Mouse (Mus musculus) monocyte, adult 5-6 weeks (primary cell): ENCODE data around the gene Rin3. TPM values are rescaled to one million over a fixed set of nuclear protein-coding genes. Genes with fewer than 3 reads are reported as not detected.

Experiments used
- ATAC-seq: fragments of 153-309, 156-312 bp; replicated peaks from 2 replicates; pipeline ENCODE4 v1.8.0; 2017; ENCODE audit warnings: mild to moderate bottlenecking; ENCODE audit not compliant: low TSS enrichment, insufficient number of reproducible peaks, severe bottlenecking, poor library complexity, low FRiP score
- total RNA-seq: library from RNA; stranded (forward); fragments of 200-1000, 200-491, 200-594 nt; gene quantifications from 3 replicates; pipeline ENCODE4 v1.2.3, GENCODE M21; 2017

Rin3 gene
- total RNA-seq, 1 experiment from 2014 or later, result 60.2 TPM

DNA sequence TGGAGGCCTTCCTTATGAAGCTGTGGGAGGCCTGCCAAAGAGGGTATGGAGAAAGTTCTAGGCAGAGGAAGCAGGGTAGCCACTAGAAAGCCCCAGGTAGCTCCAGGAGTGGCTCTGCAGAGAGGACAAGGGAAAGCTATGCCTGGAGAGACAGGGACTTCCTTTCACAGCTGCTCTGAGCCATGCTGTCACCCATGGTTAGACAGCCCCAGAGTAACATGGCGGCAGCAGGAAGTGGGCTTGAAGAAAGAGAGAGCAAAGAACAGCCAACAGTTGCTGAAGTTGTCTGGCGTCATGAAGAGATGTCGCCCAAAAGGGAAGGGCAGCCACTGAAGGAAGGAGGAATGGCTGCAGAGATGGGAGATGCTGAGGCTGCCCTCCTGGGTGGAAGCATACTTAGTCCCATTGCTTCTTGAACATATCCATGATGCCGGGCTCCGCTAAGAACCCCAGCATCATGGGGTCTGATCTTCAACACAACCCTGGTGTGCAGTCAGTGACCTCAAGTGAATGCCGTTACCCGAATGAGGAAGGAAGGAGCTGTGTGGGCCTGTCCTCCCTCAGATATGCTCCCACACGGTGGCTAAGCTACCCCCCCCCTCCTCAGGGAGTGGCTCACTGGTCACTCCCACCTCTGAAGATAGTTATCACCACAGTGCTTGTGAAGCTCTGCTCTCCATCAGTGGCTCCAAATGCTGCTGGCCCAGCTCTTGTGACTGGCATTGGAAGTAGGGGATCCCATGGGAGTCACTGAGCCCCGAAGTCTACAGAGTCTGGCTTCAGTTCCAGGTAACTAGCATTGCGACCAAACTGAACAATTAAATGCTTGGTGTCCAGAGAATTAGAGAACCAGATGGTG, 71.5 kb downstream of the Rin3 start:
- ATAC-seq, result peak; percentile 66

GRCm38 (mm10) chr12:102355784-102356183, 72.9 kb downstream of the Rin3 start:
- ATAC-seq, result 0 out of 2 replicates have a peak, but pooled peaks have one; percentile 11

- ATAC-seq, result peak; percentile 28
Observed at GRCm38 (mm10) chr12:102356781-102357180, 73.9 kb downstream of the Rin3 start.

DNA sequence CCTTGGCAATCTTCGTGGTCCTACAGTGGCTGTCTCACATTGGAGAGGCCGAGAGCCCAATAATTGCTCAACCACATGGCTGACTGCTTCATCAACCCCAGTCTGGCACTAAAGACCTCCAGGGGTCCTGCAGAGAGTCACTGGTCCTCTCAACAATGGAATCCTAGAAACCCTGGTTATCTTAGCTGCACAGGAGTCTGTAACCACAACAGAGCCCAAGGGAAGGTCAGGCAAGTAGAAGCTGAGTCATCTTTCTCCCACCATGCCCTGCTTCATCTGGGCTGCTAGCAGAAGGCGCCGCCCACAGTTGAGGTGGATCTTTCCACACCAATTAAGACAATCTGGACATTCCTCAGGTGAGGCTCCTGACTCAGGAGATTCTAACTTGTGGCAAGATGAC, 76.5 kb downstream of the Rin3 start:
- no peak for ATAC-seq

DNA sequence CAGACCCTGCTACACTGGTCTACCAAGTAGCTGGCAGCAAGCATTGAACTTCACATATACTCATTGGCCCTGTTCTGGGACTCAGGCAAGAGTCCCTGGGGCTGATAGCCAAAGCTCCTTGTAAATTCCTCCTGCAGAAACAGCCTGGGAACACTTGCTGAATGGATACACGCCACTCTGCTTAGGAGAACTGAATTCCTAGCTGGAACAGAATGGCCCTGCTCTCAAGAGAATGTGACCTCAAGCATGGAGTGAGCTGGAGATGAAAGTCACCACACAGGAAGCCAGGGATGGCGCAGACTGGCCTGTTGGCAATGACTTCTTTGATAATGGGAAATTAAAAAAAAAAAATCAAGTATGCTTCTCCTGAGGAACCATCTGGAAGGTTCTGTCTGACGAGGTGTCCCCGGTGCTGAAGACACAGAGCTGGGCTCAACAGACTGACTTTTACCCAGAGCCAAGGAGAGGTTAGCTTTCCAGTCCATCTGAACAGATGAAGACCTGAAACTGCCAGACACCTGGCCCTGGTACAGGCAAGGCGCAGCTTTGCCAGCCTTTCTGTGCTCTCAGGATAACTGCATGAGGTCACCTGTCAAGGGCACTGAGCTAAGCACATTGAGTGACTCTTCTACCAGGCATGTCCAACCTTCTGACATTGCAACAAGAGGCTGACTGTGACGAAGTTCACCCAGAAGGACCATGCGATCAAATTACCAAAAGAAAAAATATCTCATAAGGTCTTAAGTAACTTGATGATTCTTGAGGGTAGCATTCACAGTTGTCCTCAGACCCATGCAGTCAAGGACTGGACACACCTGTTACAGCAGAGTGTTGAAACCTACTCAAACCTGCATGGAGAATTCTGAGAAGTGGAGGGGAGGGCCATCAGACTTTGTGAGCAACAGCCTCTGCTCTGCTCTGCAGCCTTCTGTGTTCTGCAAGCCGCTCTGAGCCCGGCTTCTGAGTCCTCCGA, 78.6 kb downstream of the Rin3 start:
- no peak for ATAC-seq

DNA sequence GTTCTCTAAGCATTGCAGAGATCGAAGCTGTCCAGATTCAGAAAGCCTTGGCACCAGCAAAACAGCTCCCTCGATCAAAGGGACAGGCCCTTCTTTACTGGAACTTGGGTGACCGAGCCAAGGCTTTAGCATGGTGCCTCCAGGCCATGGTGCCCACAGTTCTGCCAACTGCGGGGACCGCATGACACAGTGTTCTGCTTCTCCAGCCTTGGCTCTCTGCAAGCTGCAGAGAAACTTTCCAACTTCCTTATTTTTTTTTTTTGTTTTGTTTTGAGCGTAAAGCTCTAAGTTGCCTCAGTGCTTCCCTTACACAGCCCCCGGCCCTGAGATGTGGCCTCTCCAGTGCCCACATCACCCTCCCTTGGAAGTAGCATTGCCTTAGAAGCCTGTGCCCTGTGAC, 82.2 kb downstream of the Rin3 start:
- peak; percentile 45 for ATAC-seq

DNA sequence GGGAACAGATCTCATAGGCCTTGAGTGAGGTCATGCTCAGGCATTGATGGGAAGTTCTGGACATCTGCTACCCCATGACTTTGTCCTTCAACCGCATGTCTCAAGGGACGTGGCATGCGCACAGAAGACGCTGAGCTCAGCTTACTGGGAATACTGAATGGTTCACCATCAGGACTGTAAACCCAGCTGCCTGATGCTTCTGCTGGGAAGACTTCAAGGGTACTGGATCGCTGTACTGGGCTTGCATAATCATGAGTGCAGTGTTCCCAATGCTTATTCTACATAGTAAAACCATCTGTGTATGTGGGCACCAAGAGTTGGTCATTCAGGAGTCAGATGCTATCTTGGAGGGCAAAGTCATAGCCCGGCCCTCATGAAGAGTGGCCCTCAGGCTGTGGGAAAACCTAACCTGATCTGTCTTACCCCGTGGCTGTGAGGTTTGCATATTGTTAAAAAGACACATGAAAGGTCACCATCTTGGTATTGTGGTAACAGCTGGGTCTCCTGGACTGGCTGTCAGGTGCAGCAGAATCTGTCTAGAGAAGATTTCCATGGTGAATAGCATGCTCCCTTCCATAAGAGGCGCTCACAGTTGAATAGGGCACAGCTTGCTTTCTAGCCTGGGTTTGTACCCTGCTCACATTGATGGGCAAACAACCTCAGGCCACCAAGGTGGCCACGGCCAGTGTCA, 83.4 kb downstream of the Rin3 start:
- ATAC-seq, result no peak

GRCm38 (mm10) chr12:102367075-102367474, 84.2 kb downstream of the Rin3 start:
- ATAC-seq, result peak; percentile 48

DNA sequence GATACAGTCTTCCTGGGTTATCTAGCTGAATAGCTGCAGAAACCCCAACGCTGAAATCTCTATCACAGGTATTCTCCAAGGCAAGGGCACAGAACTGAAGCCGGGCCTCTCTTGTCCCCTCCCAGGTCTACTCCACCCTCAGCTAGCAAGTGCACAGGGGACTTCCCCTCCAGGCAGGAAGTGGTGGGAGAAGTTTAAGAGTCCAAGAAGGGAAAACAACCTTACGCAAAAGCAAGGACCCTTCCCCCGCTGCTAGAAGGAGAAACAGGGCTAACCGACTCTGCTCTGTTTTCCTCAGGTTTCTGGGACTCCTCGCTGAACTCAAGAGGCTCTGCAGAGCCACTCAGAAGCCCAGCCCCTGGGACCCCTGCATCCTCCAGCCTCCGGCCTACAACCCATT, 85.2 kb downstream of the Rin3 start:
- ATAC-seq, result peak; percentile 52

DNA sequence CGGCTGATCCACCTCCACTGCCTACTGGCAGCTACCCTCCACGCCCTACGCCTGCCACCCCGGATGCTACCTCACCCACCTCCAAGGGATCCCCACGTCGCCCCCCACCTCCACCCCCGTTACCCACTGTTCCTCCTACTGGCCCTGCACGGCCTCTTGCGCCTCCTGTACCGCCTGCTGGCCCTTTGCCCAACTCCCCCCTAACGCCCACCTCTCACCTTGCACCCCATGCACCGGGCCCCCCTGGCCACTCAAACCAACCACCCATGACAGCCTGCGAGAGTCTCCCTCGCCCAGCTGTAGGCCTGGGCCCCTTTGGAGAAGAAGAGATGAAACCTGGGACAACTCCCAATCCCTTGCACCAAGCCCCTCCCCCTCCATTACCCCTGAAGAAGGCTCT, 85.7 kb downstream of the Rin3 start:
- no peak for ATAC-seq

DNA sequence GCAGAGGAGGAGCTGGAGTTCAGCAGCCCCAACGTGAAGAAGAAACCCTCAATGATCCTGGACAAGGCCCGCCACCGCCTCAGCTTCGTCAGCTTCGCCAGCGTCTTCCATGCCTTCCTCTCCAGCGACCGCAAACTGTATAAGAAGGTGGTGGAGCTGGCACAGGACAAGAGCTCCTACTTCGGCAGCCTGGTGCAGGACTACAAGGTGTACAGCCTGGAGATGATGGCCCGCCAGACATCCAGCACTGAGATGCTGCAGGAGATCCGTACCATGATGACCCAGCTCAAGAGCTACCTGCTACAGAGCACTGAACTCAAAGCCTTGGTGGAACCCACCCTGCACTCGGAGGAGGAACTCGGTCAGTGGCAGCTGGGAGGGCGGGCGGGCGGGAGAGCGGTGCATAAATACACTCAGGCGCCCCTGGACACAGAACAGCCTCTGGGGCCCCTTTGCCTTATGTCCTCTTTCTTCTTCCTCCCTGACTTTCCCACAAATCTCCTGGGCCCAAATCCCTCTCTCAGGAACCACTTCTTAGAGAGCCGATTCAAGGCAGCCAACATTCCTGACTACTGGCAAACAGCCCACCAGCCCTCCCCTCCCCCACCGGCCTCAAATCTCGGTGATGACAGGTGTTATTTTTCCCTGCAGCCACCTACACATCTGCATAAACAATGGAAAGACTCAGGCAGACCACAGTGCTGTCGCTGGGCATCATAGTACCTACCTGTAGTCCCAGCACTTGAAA, 86.8 kb downstream of the Rin3 start:
- no peak for ATAC-seq

DNA sequence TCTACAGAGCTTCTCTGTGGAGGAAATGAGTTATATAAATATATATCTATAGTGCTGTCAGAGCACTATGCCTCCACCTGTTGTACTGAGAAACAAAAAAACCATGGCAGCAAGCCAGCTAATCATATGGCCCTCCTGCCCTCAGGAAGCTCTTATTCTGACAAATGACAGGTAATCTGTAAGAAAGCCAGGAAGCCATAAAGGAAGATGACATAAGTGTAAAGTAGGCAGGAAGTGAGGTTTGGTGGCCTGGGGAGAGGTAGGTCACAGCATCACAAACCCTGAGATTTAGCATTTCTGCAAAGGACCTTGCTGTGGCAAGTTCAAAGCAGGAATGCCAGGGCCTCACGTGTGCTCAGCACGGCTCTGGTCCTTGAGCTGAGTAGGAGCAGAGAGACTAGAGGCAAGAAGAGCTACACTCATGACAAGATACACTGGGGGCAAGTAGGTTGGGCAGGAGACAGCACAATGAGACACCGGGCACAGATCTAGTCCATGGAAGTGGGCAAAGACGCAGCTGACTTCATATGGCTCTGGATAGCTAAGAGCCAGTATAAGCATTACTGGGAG, 88.2 kb downstream of the Rin3 start:
- no peak for ATAC-seq

DNA sequence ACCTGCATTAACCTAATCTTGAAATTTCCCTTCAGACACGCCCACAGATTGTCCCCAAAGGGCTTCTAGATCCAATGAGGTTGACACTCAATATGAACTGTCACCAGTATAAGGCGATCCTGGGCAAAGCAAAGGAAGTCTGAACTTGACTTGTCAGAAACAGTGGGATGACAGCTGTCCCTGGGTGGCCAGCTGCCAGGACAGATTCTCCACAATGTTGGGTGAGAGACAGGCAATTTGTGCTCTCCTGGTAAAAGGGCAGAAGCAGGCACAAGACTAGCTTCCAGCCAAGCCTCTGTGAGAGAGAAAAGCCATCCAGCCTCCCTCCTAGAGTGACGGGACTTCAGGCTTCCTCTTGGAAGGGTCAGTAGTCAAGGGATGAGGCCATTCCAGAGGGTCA, 89.5 kb downstream of the Rin3 start:
- ATAC-seq, result no peak

DNA sequence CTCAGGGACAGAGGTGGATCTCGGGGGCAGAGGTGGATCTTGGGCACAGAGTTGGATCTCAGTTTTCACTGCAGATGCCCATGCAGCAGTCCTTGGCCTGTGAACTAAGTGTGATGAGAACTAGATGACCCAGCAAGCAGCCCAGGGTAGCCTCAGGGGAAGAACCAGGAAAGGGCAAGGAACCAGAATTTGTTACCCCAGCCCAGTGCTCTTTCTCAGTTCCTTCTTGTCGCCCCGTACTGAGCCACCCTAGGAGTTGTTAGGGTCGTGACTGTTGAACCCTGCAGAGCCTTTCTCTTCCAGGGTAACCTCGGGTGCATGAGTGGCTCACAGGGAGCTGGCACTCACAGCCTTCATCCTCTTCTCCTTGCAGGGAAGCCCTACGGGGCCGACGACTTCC, 99.3 kb downstream of the Rin3 start:
- no peak for ATAC-seq

DNA sequence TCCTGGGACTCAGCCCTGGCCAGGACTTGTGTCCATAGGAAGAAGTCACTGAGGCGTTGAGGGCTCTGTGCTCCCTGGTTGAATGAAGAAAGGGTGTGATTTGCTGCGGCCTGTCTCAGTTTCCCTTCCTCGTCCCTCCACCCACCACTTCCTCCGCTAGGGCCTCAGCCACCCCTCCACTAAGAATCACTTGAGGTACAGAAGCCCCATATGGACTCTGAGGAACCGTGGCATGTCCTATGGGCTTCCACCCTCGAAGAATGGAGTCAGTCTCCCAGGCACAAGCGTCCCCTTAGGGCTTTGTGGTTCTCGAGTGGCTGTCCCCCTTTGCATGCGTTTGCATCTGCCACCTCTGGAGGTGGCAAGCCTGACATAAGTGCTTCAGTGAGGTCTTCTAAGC, 100.4 kb downstream of the Rin3 start:
- ATAC-seq, result no peak

DNA sequence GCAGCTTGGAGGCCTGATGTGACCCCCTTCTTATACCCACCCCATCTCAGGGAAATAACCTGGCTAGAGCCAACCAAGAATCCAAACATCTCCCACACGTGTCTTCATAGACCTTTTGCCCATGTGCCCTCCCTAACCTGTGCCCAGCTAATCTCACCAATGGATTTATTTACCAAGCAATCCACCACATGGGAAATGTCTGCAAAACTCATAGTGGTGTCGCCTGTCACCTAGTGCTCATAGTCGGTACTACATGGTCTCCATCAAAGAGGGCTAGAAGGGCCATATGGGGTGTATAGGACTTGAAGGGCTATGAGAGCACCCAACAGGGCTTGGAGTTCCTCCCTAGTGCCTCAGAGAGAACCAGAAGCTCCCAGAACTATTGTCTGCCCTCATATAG, 102.0 kb downstream of the Rin3 start:
- ATAC-seq, result 0 out of 2 replicates have a peak, but pooled peaks have one; percentile 41

GRCm38 (mm10) chr12:102387219-102387917, 104.5 kb downstream of the Rin3 start:
- peak; percentile 60 for ATAC-seq
